Mouse (Mus musculus) limb, embryonic 11.5 days (tissue): ENCODE measurements around the gene Tsks. TPM values are rescaled to one million over a fixed set of nuclear protein-coding genes. Genes with fewer than 3 reads are reported as not detected.

Source experiments
- ATAC-seq: fragments of 200-750 bp; cut with Nextera tagmentation; 2 replicates; pipeline ENCODE4 v1.8.0; 2017; ENCODE audit warnings: low read depth; ENCODE audit not compliant: insufficient number of reproducible peaks, low FRiP score, low TSS enrichment
- DNase-seq: peaks from one replicate; pipeline ENCODE4 v3.0.0-alpha.2; 2015; ENCODE audit warnings: low spot score
- H3K27ac ChIP-seq: fragments of 300-500 bp; sonication (generic); replicated peaks from 2 replicates; pipeline ENCODE4 v1.5.1; 2014; ENCODE audit warnings: low read depth, mild to moderate bottlenecking, low read length
- H3K27me3 ChIP-seq: fragments of 300-500 bp; sonication (generic); 2 replicates; pipeline ENCODE4 v1.6.1; 2014; ENCODE audit warnings: mild to moderate bottlenecking, low read length, mixed read lengths; ENCODE audit not compliant: control insufficient read depth, insufficient read depth
- H3K36me3 ChIP-seq: fragments of 300-500 bp; sonication (generic); 2 replicates; pipeline ENCODE4 v1.6.1; 2014; ENCODE audit warnings: mild to moderate bottlenecking, low read length, moderate library complexity, mixed read lengths; ENCODE audit not compliant: control insufficient read depth, insufficient read depth
- H3K4me1 ChIP-seq: fragments of 300-500 bp; sonication (generic); 2 replicates; pipeline ENCODE4 v1.6.1; 2014; ENCODE audit warnings: low read length, mixed read lengths; ENCODE audit not compliant: control insufficient read depth, insufficient read depth
- H3K4me2 ChIP-seq: fragments of 300-500 bp; sonication (generic); 2 replicates; pipeline ENCODE4 v1.6.1; 2014; ENCODE audit warnings: low read depth, mild to moderate bottlenecking, moderate library complexity; ENCODE audit not compliant: severe bottlenecking
- H3K4me3 ChIP-seq: fragments of 300-500 bp; sonication (generic); 2 replicates; pipeline ENCODE4 v1.5.1; 2014; ENCODE audit warnings: low read depth, low read length
- H3K9ac ChIP-seq: fragments of 300-500 bp; sonication (generic); 2 replicates; pipeline ENCODE4 v1.6.1; 2014; ENCODE audit warnings: mild to moderate bottlenecking, low read length
- H3K9me3 ChIP-seq: fragments of 300-500 bp; sonication (generic); 2 replicates; pipeline ENCODE4 v1.6.1; 2016; ENCODE audit warnings: low read length; ENCODE audit not compliant: control insufficient read depth
- WGBS: fragments of 180-500 bp; shearing (Covaris S2); extraction: QIAGEN DNeasy Blood & Tissue Kit; methylation state at CpG from one replicate; pipeline ENCODE4 v1.1.7; 2014; 5-methylcytosine and 5-hydroxymethylcytosine counted together
- polyA plus RNA-seq: library from polyadenylated mRNA; unstranded; fragments of >200 nt; fragmentation: Nextera tagmentation; extraction: Ambion mirVana; gene quantifications from 2 replicates; pipeline ENCODE4 v1.2.1, GENCODE M21; 2014

The Tsks gene
- polyA plus RNA-seq, 1 experiment from 2014 or later = 0.13 TPM

- 0 out of 2 replicates have a peak, but pooled peaks cover 11% of the 10 kb centered on the region for H3K4me1 ChIP-seq
- no peak overlapping the region for H3K4me3 ChIP-seq
- H3K4me2 ChIP-seq = no peak overlapping the region
- 83% methylated on average over 11 of the region's 11 CpGs for WGBS
- H3K9ac ChIP-seq = no peak overlapping the region
- H3K9me3 ChIP-seq = no peaks in the 10 kb centered on the region
- H3K27me3 ChIP-seq = no peaks in the 10 kb centered on the region
- DNase-seq (no peak), ATAC-seq (no peak)
- H3K36me3 ChIP-seq = peaks cover 42% of the 10 kb centered on the region
- H3K27ac ChIP-seq = no peak overlapping the region
These were observed 56.7 kb downstream of the Tsks start for GRCm38 (mm10) chr7:44999753-45000152.

- ATAC-seq = no peak
- Histone ChIP-seq H3K36me3 (peaks cover 41% of the 10 kb centered on the region), H3K4me2 (no peak overlapping the region), H3K27ac (no peak overlapping the region), H3K9ac (no peak overlapping the region), H3K4me3 (0 out of 2 replicates have a peak overlapping the region, but pooled peaks have one; percentile 8), H3K9me3 (no peaks in the 10 kb centered on the region), H3K27me3 (no peaks in the 10 kb centered on the region), H3K4me1 (0 out of 2 replicates have a peak, but pooled peaks cover 10% of the 10 kb centered on the region)
- 88% methylated on average over 21 of the region's 21 CpGs for WGBS
- DNase-seq = no peak
These were observed 57.6 kb downstream of the Tsks start for GRCm38 (mm10) chr7:45000539-45001114.

- 0 out of 2 replicates have a peak, but pooled peaks cover 7% of the 10 kb centered on the region for H3K4me1 ChIP-seq
- no peak overlapping the region for H3K9ac ChIP-seq
- peaks cover 58% of the 10 kb centered on the region for H3K36me3 ChIP-seq
- H3K27ac ChIP-seq = no peak overlapping the region
- WGBS = 88% methylated on average over 7 of the region's 7 CpGs
- H3K4me3 ChIP-seq = no peak overlapping the region
- no peaks in the 10 kb centered on the region for H3K27me3 ChIP-seq
- no peak overlapping the region for H3K4me2 ChIP-seq
- ATAC-seq (no peak), DNase-seq (no peak)
- H3K9me3 ChIP-seq = no peaks in the 10 kb centered on the region
These were observed 59.4 kb downstream of the Tsks start for GRCm38 (mm10) chr7:45002440-45002839.

- Histone ChIP-seq H3K4me3 (no peak overlapping the region), H3K27ac (no peak overlapping the region), H3K9me3 (no peaks in the 10 kb centered on the region), H3K27me3 (no peaks in the 10 kb centered on the region), H3K9ac (no peak overlapping the region), H3K4me2 (no peak overlapping the region), H3K4me1 (no peaks in the 10 kb centered on the region), H3K36me3 (peaks cover 71% of the 10 kb centered on the region)
- 41% methylated on average over 3 of the region's 3 CpGs for WGBS
- ATAC-seq (no peak), DNase-seq (peak; percentile 40)
These were observed 61.5 kb downstream of the Tsks start for GRCm38 (mm10) chr7:45004546-45004945.

- H3K9me3 ChIP-seq = no peaks in the 10 kb centered on the region
- H3K4me1 ChIP-seq = no peaks in the 10 kb centered on the region
- no peak overlapping the region for H3K27ac ChIP-seq
- no peak for DNase-seq
- no peak overlapping the region for H3K4me3 ChIP-seq
- ATAC-seq = no peak
- H3K27me3 ChIP-seq = no peaks in the 10 kb centered on the region
- 88% methylated on average over 6 of the region's 6 CpGs for WGBS
- peaks cover 71% of the 10 kb centered on the region for H3K36me3 ChIP-seq
- no peak overlapping the region for H3K4me2 ChIP-seq
- H3K9ac ChIP-seq = 0 out of 2 replicates have a peak overlapping the region, but pooled peaks have one; percentile 4
These were observed 62.5 kb downstream of the Tsks start for GRCm38 (mm10) chr7:45005321-45005992.

GRCm38 (mm10) chr7:45006503-45006902, 63.5 kb downstream of the Tsks start:
- Histone ChIP-seq H3K27ac (no peak overlapping the region), H3K9ac (no peak overlapping the region), H3K36me3 (peaks cover 69% of the 10 kb centered on the region), H3K9me3 (no peaks in the 10 kb centered on the region), H3K27me3 (no peaks in the 10 kb centered on the region), H3K4me1 (no peaks in the 10 kb centered on the region), H3K4me2 (no peak overlapping the region), H3K4me3 (no peak overlapping the region)
- DNase-seq = no peak
- no peak for ATAC-seq
- WGBS = 92% methylated on average over 12 of the region's 12 CpGs

DNA sequence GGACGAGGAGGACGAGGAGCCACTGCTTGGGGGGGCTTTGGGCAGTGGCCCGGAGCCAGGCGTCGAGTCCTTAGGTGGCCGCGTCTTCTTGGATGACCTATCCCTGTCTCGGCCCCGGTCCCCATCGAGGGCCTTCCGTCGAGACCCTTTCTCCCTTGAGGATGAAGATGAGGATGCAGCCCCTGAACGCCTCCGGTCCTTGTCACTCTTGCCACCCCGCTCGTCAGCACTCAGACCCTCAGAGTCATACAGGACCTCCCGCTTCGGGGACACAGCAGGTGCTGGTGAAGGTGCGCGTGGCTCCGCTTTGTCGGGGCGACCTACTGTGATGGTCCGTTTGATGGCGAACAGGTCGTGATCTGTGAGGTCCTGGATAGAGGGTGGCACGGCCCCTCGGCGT, 64.1 kb downstream of the Tsks start:
- Histone ChIP-seq H3K27ac (no peak overlapping the region), H3K9ac (no peak overlapping the region), H3K4me1 (no peaks in the 10 kb centered on the region), H3K4me2 (no peak overlapping the region), H3K9me3 (no peaks in the 10 kb centered on the region), H3K36me3 (peaks cover 70% of the 10 kb centered on the region), H3K4me3 (no peak overlapping the region), H3K27me3 (no peaks in the 10 kb centered on the region)
- DNase-seq = no peak
- no peak for ATAC-seq
- 95% methylated on average over 29 of the region's 29 CpGs for WGBS
